Mouse (Mus musculus): Measurements from ENCODE around the gene Tor2a.

Gene Tor2a

GRCm38 (mm10) chr2:32729547-32729946 lies 27.5 kb upstream of the Tor2a start:
- no peak for DNase-seq (ENCODE audit: low spot score in 2 of 2)

- no peak for DNase-seq (ENCODE audit: low spot score in 2 of 2)
Observed at GRCm38 (mm10) chr2:32730854-32731253, 26.2 kb upstream of the Tor2a start.

GRCm38 (mm10) chr2:32731911-32732310 lies 25.1 kb upstream of the Tor2a start:
- no peak for DNase-seq (ENCODE audit: low spot score in 2 of 2)

GRCm38 (mm10) chr2:32732695-32733094 lies 24.3 kb upstream of the Tor2a start:
- DNase-seq (ENCODE audit: low spot score in 2 of 2), result no peak

DNA sequence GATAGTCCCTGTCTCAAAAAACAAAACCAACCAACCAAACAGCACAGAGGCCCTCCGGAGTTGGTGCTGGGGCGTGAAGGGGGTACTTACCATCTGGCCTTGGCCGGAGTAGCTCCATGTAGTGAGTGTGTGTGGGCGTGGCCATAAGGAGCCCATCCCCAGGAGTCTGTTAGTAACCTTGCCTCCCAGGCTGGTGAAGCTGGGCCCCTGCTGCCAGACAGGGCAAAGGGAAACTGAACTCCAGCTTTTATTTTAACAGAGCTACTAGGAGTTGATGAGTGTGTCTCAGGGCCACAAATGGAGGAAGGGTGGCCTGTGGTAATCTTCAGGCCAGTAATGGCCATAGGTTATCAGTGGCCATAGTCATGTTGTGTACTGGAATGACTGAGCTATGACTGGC lies 22.6 kb upstream of the Tor2a start:
- DNase-seq (ENCODE audit: low spot score in 2 of 2), result no peak

GRCm38 (mm10) chr2:32734933-32735332 lies 22.1 kb upstream of the Tor2a start:
- DNase-seq (ENCODE audit: low spot score in 2 of 2), result no peak

GRCm38 (mm10) chr2:32736306-32736829 lies 20.7 kb upstream of the Tor2a start:
- DNase-seq (ENCODE audit: low spot score in 2 of 2), result no peak

DNA sequence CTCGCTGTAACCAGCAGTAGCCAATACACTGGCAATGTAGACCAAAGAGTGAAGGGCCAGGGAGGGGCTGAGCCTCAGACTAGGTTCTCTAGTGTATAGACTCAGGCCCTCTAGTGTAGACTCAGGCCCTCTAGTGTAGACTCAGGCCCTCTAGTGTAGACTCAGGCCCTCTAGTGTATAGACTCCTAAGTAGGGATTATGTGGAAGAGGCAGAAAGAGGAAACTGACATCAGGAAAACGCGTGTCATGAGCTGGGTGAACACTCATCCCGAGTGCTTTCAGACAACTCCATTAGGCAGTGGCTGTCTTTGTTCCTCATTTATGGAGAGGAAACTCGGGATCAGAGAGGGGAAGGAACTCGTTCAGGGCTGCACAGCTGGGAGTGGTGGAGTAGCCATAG lies 20.0 kb upstream of the Tor2a start:
- no peak for DNase-seq (ENCODE audit: low spot score in 2 of 2)

- no peak for DNase-seq (ENCODE audit: low spot score in 2 of 2)
Observed at GRCm38 (mm10) chr2:32739311-32739710, 17.7 kb upstream of the Tor2a start.

- DNase-seq (ENCODE audit: low spot score in 2 of 2), result no peak
Observed at GRCm38 (mm10) chr2:32740916-32741272, 16.1 kb upstream of the Tor2a start, which contains the start of gene 6330409D20Rik. 6330409D20Rik (minus strand) TSS chr2:32741016.

DNA sequence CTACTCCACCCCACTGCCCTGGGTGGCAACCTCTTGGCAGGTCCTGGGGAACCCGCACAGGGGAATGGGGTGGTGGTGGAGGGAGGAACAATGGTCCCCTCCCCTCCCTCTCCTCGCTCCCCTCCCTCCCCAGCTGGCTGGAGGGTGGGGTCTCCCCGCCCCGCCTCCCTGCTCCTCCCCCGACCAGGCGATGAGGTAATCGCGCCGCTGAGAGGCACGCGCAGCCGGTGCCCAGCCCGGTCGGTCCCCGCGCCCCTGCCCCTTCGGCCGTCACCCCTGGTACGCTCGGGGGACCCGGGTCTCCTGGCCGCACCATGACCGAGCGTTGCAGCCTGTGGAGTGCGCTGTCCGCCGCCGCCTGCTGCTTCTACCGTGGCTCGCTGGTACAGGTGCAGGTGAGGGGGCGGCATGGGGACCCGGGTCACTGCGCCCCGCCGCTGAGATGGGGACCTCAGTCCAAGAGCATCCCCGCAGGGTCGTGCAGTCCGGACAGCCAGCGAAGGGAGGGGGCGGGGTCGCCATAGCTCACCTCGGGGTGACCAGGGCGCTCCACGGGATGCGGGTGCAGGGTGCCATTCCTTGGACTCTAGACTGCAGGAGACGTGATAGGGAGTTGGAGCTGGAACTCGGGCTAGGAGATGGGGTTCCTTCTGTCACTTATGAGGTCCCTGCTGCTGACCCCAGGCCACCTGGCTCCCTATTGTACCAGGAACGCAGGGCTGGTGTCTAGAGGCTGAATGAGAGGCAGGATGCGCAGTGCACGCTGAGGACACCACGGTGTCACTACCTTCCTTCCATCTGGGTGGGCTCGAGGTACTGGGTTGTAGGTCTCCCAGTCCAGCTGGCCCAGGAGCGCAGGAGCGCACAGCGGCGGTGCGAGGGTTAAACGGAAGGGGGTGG lies 15.5 kb upstream of the Tor2a start:
- DNase-seq (ENCODE audit: low spot score in 2 of 2), result peak in 1 of 2 experiments; percentile 34

- DNase-seq (ENCODE audit: low spot score in 2 of 2), result no peak
Observed at GRCm38 (mm10) chr2:32742173-32742531, 14.9 kb upstream of the Tor2a start.

DNA sequence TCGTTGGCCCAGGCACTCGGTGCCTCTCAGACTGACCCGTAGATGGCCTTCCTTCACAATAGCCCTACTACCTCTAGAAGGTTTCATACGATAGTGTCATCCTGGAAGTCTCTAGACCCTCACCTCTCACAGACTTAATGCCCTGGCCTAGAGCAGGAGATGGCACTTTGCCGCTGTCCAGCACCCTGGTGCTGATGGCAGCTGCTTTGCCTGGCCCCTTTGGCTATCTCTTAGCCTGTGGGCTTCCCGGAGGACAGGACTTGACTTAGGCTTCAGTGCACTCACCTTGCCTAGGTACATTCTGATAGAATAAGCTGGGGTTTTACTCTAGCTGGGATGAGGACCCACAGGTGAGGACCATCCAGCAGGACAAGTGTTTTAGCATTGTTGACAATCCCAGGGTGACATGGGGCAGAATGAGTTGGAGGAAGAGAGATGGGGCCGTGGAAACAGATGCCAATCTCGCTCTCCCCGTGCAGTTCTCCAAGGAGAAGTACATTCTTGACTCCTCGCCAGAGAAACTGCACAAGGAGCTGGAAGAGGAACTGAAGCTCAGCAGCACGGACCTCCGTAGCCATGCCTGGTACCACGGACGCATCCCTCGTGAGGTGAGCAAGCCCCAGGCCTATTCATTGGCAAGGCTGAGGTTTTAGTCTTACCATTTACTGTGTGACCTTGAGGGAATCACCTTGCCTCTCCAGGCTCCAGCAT lies 12.6 kb upstream of the Tor2a start:
- DNase-seq (ENCODE audit: low spot score in 2 of 2), result no peak

DNA sequence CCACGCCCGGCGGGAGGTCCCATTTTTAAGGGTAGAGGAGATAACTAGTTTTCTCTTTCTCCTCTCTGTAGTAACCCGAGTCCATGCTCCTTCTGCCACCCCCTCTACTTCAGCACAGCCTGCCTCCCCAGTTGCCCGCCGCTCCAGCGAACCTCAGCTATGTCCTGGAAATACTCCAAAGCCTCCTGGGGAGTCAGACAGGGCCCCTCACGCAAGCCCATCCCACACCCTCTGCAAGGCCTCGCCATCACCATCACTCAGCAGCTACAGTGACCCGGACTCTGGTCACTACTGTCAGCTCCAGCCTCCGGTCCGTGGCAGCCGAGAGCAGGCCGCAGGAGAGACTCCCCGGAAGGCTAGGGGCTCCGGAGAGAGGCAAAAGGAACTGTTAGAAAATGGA lies 8.0 kb upstream of the Tor2a start:
- no peak for DNase-seq (ENCODE audit: low spot score in 2 of 2)

DNA sequence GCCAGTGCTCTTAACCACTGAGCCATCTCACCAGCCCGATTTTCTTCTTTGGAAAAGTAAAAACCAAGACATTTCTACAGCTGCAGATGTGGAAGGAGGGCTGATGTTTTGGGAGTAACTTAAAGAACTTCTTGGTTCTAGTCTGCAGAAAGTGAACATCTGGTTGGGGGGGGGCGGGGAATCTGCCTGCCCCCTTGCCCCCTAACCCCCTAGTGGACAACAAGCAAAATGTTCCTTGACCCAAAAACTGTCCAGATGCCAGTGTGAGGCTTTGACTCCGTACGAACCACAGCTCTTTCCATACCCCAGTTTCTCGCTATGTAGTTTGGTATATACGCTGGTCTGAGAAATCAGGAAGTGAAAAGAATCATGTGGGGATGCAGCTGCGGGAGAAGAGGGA lies 6.8 kb upstream of the Tor2a start:
- no peak for DNase-seq (ENCODE audit: low spot score in 2 of 2)

GRCm38 (mm10) chr2:32750887-32751664 lies 6.0 kb upstream of the Tor2a start:
- DNase-seq (ENCODE audit: low spot score in 2 of 2), result peak; percentile 69 to 72

GRCm38 (mm10) chr2:32751665-32752033 lies 5.4 kb upstream of the Tor2a start:
- DNase-seq (ENCODE audit: low spot score in 2 of 2), result no peak

DNA sequence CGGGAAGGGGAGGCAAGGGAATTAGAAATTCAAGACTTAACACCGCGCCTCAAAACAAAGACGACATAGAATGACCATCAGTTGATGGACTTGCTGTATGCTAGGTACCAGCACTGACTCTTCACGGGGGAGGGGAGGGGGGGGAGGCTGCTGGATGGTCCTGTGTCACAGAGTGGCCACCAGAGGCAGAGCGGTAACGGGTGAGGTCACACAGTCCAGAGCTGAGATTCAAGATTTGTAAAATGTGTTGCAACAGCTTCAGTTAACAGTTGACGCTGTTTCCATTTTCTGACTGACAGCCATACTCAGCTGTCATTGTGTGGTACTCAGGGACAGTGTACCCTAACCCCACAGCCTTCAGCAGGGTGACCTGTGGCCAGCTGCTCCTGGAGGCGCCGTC lies 4.9 kb upstream of the Tor2a start:
- no peak for DNase-seq (ENCODE audit: low spot score in 2 of 2)

- no peak for DNase-seq (ENCODE audit: low spot score in 2 of 2)
Observed at GRCm38 (mm10) chr2:32756674-32757055, 369 bp upstream of the Tor2a start.

GRCm38 (mm10) chr2:32758503-32758902 lies 1.5 kb downstream of the Tor2a start:
- DNase-seq (ENCODE audit: low spot score in 2 of 2), result no peak

DNA sequence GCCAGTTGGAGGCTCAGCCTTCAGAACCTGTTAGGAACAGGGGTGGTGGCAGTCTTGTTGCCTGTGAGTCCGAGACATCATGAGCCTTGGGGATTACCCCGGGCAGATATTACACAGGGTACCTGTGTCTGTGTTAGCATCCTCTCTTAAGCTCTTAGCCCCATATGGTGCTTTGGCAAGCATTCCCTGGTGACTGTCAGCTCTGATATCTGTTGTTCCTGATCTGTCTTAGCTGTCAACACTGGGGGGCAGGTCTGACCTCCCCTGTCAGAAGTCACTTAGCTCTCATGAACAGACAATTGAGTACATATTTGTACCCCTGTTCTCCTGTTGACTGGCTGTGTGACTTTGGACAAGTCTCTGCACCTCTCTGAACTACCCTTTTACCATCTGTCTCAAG lies 2.0 kb downstream of the Tor2a start:
- no peak for DNase-seq (ENCODE audit: low spot score in 2 of 2)

DNA sequence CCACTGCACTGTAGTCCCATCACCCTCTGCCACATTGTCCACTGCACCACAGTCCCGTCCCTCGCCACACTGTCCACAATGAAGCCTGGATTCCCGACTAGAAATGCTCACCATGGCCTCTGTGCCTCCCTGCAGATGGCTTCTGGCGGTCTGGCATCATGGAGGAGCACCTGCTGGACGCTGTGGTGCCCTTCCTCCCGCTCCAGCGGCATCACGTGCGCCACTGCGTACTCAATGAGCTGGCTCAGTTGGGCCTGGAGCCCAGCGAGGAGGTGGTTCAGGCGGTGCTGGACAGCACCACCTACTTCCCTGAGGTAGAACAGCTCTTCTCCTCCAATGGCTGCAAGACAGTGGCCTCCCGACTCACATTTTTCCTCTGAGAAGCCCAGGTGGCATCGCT lies 4.3 kb downstream of the Tor2a start:
- DNase-seq (ENCODE audit: low spot score in 2 of 2), result no peak

Data from urinary bladder, postnatal 36 days (tissue).